Mouse (Mus musculus) liver, embryonic 14.5 days (tissue): Measurements from ENCODE around the gene 1190007I07Rik.
"Not testable (repeated sequence)": the region's sequence is repeated elsewhere in the genome, so short reads cannot be mapped to it uniquely, and the experiment has no call there.

Experiments
- CTCF ChIP-seq: IDR thresholded peaks from 2 replicates; pipeline ENCODE4 v1.5.1; 2016; ENCODE audit warnings: antibody characterized with exemption, low read depth, control low read depth
- EP300 ChIP-seq: IDR thresholded peaks from 2 replicates; pipeline ENCODE4 v1.6.1; 2016; ENCODE audit warnings: antibody characterized with exemption, low read depth

GRCm38 (mm10) chr10:82629586-82630255 lies 6.7 kb upstream of the 1190007I07Rik start, which contains the start of gene Tdg:
- not testable (repeated sequence) for TF ChIP-seq CTCF, EP300
